Mouse (Mus musculus) spleen, adult 12 weeks (tissue): ENCODE results near the gene Olfr791.

Experiments used
- DNase-seq: peaks from one replicate; pipeline ENCODE4 v3.0.0; 2022; ENCODE audit warnings: low spot score

Gene Olfr791

GRCm38 (mm10) chr10:129521492-129521891 lies at the start of gene Olfr791:
Gene Olfr791, plus strand, starts transcription at chr10:129521792.
- no peak for DNase-seq

- no peak for DNase-seq
Measured at GRCm38 (mm10) chr10:129473256-129473655, 48.3 kb upstream of the Olfr791 start.

GRCm38 (mm10) chr10:129473723-129474122 lies 47.9 kb upstream of the Olfr791 start:
- DNase-seq, result no peak

- no peak for DNase-seq
Measured at GRCm38 (mm10) chr10:129484452-129484851, 37.1 kb upstream of the Olfr791 start, which contains the start of gene Olfr789. Gene Olfr789, plus strand, starts transcription at chr10:129484752.

- DNase-seq, result no peak
Measured at GRCm38 (mm10) chr10:129490101-129490500, 31.5 kb upstream of the Olfr791 start.

GRCm38 (mm10) chr10:129498192-129498591 lies 23.4 kb upstream of the Olfr791 start, which contains the start of gene Olfr790:
Gene Olfr790, plus strand, starts transcription at chr10:129498492.
- DNase-seq, result no peak

GRCm38 (mm10) chr10:129538862-129539261 lies 17.3 kb downstream of the Olfr791 start, which contains the start of gene Olfr792:
Gene Olfr792, plus strand, starts transcription at chr10:129539162.
- DNase-seq, result no peak

- no peak for DNase-seq
Measured at GRCm38 (mm10) chr10:129549354-129549753, 27.8 kb downstream of the Olfr791 start.

- DNase-seq, result no peak
Measured at GRCm38 (mm10) chr10:129567355-129567754, 45.8 kb downstream of the Olfr791 start, which contains the start of gene Olfr794. Gene Olfr794, plus strand, starts transcription at chr10:129567655.

GRCm38 (mm10) chr10:129577066-129577465 lies 55.5 kb downstream of the Olfr791 start:
- no peak for DNase-seq
